Mouse (Mus musculus) CH12F3 (cell line): ENCODE measurements around the gene Vps8.

Experiments
- in situ Hi-C: fragments of 300-500 bp; cut with MboI; formaldehyde crosslinking; loops from 2 replicates; pipeline ENCODE4 v1.14.3; 2020; ENCODE audit warnings: low sequenced_read_pairs

Vps8 gene

DNA sequence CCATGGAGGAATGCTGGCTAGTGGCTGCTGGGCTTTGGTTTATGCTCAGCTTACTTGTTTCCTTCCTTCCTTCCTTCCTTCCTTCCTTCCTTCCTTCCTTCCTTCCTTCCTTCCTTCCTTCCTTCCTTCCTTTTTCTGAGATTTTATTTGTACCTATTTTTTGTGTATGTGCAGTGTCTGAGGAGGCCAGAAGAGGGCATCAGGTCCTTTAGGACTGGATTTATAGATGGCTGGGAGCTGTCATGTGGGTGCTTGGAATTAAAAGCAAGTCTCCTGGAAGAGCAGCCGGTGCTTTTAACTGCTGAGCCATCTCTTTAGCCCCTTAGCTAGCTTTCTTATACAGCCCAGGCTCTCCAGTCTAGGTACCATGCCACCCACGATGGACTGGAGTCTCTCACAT, 116.0 kb downstream of the Vps8 start:
- in situ Hi-C loops, result no loop called here

DNA sequence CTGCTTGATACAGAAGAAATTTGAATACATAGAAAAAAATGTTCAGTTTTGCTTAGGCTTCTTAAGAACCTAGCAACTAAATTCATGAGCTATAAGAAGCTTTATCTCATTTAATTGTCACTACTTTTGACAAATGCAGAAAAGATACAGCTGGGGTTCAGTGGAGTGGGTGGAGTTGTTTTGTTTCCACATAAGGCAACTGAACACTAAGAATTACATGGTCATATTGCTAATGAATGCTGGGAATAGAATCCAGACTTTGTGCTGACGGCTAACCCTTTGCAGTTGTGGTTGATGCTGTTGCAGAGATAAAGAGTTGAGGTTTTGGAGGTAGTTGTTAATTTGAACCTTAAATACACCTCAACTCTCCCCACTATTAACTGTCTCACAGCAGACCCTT, 119.6 kb downstream of the Vps8 start:
- in situ Hi-C loops, result no loop called here

DNA sequence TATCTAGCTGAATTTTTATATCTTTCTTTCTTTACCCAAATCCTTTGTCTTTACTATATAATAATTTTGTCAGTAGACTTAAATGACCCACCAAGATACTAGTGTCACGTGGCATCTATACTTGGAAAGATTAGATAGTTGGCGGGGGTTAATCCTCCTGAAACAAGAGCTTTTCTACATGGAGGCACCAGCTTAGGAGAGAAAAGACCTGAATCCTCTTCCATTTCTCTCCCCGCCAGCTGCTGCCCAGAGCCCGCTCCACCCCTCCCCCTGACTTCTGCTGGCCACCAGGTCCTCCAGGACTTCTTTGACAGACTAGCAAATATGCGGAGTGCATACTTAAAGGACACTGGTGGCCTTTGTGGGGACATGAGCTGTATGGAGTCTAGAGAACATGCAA, 124.5 kb downstream of the Vps8 start:
- in situ Hi-C loops, result no loop called here

DNA sequence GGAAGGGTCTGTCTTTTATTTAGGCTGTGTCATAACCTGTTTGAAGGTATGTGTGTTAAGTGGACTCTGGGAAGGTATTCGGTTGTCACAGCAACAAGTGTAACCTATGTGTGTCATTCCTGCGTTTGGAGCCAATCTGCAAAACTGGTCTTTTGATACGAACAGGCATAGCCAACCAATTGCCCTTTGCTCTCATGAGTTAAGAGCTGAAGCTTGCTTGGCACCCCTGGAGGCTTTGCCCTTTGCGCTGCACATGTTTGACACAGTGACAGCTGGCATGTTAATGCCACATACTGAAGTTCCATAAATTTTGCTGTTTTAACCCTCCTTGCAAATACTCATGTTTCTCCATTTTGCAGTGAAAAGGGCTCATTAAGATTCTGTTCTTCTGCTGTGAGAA, 126.8 kb downstream of the Vps8 start:
- in situ Hi-C loops, result no loop called here

DNA sequence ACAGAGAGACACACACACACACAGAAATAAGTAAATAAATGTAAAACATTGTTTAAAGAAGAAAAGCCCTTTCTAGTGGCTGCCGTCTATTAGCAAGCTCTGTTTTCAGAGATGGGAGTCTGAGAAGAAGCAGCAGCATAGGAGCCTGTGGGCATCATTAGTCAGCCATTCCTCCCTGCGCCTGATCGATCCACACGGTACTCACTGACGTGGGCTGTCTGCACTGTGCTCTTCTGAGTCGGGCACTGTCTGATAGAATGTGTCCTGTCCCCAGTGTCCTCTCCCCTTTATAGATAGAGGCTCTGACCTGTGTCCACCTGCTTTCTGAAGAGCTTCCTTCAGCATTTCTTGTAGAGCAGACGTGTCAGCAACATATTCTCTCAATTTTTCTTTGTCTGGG, 127.5 kb downstream of the Vps8 start:
- in situ Hi-C loops, result no loop called here

DNA sequence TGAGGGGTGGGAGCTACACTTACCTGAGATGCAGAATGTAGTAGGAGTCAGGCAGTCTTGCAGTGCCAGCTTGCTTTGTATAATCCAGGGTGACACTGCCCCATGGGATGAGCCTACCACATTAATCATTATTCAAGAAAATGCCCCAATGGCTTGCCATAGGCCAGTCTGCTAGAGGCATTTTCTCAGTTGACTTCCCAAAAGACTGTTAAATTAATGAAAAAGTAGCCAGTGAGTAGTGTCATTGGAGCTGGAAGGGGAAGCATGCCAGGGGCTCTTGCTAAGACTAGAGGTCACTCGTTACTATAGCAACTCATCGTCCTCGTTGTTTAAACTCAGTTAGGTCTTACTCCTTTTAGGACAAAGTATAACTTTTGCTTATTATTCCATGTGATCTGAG, 130.6 kb downstream of the Vps8 start:
- in situ Hi-C loops, result no loop called here

DNA sequence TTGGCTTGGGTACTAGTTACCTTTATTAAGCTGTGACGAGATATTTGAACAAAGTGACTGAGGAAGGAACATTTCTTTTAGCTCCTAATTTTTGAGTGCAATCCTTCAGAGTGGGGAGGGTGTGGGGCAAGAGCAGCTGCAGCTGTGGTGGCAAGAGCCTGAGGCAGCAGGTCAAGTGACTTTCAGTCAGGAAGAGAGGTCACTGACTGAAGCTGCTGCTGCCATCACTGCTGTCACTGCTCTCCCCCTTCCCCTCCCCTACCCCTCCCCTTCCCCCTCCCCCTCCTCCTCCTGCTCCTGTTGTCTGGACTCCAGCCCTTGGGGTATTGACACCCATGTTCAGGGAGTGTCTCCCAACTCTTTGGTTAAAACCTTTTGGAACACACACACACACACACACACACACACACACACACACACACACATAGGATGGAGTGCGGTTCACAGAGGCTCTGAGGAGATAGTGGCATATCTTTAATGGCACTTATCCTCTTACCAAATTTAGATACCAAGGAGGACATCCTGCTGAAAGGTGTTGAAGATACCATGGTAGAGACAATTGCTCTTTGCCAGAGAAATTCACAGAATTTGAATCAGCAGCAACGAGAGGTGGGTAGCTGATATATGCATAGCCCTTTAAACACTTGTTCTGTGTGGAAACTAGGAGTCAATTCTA, 139.8 kb downstream of the Vps8 start:
- in situ Hi-C loops, result no loop called here

DNA sequence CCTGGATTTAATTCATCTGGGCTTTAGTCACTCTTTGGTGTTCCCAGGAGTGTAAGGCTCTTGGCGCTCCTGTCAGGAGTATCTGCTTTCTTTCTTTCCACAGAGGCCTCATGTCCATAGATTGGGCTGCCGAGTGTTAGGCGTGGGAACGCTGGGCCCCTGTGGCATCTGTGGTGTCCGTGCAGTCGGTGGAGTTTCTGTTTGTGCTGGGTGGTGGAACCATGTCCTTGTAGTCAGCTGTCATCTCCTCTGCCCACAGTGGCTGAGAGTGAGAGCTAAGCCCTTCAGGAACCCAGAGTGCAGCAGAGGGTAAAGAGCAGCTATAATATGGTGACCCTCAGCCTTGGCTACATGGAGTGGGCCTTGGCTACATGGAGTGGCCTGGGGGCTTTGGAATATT, 140.4 kb downstream of the Vps8 start:
- in situ Hi-C loops, result no loop called here

DNA sequence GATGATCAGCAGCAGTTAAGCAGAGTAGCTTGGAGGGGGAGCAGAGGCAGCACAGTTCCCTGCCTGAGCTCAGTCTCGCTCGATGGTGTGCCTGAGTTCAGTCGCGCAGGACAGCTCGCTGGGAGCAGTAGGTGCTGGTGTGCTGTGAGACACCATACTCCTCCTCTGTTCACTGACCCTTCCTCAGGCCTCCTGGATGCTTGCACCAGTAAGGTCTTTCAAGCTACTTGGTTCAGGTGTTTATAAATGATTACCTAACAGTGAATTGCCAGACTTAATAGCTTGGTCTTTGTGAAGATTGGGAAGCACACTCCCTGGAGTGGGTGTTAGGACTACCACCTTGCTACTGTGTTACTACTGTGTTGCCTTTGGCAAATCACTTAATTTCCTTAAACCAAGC, 144.2 kb downstream of the Vps8 start:
- in situ Hi-C loops, result no loop called here

DNA sequence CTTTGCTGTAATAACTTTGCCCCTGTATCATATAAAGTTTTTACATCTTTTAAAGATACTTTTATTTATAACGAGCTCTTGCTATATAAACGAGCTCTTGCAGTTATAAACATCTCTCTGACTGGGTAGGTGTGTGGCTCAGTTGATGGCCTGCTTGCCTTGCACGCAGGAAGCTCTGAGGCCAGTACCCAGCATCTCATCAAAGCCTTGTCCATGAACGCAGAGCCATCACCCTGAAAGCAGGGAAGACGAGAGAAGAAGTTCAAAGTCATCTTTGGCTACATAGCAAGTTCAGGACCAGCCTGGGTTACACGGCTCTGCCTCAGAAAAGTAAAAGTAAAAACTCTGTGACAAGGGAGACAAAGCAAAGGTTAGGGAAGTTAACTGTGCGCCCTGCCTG, 147.0 kb downstream of the Vps8 start:
- in situ Hi-C loops, result no loop called here

DNA sequence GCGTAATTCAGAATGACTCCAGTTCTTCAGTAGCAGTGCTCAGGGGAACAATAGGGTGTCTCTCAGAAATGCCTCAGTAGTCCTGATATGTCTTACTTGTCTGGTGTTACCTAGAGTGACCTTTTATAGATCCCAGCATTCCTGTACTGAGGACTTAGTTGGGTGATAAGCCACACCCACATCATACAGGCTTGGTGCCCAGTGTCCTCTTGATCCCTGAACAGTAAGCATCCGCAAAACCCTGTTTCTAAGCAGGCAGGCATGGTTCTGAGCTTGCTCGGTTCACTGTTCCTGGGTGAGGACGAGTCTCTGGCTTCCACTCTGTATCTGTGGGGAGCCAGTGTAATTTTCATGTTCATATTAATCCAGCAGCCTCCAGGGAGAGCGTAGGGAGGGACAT, 147.9 kb downstream of the Vps8 start:
- in situ Hi-C loops, result no loop called here

DNA sequence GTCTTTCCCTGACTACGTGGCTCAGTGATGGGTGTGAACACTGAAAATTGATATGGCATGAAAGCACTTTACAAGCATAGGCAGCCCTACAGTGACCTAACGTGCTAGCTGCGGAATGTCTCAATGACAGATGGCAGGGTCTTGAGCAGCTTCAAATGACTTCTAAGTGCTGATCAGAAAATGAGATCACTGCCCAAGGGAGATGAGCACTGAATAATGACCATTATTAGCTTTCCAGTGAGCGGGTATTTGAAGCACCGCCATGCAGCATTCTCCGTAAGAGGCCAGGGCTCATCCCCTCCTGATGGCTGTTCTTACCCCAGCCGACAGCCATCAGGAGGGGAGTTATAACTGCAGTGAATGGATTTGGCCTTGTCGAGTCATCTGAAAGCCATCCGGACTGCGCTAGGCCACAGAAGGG, 153.1 kb downstream of the Vps8 start:
- in situ Hi-C loops, result no loop called here

DNA sequence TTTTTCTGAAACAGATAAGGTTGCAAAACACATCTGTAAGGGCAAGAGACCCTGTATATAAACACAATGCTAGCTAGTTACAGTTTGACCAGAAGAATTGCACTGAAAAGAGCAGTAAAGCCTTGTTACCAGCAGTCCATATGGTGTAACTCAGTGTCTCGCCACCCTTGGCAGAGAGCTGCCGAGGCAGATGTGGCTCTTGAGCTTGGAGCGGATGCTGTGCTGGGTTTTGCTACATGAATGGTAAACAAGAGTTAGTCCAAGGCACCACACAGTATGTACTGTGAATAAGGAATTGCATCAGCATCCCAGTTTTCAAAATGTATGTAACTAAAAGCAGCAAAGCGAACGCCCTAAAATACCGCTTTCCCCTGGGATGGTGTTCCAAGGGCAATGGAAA, 166.2 kb downstream of the Vps8 start:
- in situ Hi-C loops, result no loop called here

DNA sequence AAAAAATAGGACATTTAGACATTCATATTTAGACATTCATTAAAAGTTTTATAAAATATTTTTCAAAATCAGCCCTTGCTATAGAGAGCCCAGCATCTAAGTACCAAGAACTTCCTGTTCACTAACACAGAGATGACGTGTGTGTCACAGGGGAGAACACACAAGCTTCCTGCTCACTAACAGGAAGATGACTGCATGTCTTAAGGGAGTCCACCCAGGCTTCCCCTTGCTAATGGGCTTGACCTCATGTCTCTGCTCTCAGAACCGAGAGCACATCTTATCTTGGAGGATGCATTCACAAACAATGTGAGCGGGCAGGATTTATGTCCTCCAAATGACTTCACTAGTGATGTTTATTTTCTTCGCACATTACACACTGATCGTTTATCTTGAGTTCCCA, 167.9 kb downstream of the Vps8 start:
- in situ Hi-C loops, result no loop called here

DNA sequence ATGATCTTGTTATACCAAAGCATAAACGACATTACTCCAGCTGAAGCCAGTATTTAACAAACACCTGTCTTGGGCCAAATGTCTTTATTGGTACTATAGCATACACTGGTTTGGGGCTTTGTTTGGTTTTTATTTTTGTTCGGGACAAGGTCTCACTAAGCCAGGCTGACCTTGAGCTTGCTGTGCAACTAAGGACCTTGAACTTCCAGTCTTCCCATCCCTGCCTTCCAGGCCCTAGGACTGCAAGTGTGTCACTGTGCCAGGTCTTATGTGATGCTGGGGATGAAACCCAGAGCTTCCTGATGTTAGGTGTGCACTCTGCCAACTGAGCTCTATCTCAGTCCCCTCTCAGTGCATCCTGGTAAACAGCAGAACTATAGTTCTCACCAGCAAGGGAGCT, 168.6 kb downstream of the Vps8 start:
- in situ Hi-C loops, result no loop called here

DNA sequence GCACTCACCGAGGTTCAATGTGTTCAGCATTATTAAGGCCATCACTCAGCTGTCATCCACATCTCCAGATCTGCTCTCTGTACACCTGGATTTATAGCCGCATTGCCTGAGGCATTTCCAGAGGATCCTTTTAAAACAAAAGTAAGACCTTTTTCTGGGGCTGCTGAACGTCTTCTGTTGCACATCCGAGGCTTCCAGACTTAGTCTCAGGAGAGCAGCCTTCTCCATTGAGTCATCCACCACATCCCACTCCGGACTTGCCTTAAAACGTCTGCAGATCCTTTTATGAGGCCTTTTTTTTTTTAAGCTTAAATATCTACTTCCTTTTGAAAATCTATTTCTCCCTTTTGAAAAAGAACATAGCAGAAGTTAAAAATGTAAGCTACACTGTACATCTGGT, 172.6 kb downstream of the Vps8 start:
- in situ Hi-C loops, result no loop called here

DNA sequence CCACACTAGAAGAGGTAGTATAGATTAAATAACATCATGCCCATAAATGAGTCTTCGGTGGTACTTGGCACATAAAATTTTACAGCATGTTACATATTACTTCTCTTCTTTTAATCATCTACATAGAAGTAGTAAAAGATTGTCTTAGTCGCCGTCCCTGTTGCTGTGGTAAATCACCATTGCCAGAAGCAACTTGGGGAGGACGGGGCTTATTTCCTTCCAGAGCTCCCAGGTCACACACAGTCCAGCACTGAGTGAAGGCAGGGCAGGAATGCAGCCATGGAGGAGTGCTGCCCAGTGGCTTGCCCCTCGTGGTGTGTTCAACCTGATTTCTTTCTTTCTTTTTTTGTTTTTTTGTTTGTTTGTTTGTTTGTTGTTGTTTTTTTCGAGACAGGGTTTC, 181.4 kb downstream of the Vps8 start:
- in situ Hi-C loops, result no loop called here

DNA sequence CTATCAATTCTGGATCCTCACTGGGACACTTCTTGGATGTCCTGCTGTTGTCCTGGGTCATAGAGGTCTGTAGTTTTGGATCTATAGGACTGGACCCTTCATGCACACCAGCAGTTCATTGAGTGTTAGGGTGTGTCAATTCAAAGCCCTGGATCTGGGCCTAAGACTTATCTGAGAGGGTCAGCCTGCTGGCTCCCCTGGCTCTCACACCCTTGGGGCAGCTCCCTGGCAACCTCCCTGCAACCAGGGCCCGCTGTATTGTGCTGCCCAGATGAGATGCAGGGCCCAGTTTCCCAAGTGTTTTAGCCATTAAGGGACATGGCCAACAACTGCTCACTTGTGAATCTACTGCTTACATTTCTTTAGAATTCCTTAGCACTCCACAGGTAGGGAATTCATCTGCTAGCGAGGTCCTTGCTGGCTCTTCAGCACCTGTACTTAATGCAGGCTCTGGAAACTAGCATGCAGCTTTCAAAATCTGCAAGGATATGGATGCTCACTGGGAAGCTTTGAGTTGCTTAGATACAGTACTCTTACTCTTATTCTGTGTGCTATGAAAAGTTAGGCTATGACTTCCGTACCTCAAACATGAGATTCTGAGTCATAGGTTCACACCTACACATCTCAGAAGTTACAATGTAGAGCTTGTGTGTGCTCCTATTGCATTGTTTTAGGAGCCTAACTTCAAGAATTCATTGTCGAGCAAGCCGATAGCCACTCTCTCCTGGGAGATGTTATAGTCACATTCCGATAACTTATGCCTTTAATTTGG, 183.5 kb downstream of the Vps8 start:
- in situ Hi-C loops, result no loop called here

DNA sequence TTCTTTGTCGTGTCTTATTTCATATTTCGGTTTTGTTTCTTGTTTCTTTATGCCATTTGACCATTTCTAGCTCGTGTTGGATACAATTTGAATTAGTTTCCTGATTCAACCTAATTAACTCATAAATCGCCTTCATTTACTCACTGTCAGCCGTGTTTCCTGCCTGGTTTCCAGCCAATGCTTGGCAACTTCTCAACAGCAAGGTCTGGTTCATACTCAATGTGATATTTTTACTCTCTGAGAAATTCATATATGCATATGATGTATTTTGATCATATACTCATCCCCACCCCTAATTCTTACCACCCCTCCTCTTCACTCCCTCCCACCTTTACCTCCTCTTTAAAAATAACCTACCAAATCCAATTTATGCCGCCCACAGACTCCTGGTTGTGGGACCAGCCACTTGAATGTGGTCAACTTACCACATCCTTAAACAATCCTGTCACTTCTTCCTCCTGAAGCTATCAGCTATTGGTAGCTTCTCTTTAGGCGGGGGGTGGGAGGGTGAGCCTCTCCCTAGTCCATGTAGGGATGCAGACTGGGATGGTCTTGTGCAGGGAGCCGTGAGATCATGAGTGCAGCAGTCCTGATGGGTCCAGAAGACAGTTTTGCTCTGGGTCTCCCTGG, 184.2 kb downstream of the Vps8 start:
- in situ Hi-C loops, result no loop called here

DNA sequence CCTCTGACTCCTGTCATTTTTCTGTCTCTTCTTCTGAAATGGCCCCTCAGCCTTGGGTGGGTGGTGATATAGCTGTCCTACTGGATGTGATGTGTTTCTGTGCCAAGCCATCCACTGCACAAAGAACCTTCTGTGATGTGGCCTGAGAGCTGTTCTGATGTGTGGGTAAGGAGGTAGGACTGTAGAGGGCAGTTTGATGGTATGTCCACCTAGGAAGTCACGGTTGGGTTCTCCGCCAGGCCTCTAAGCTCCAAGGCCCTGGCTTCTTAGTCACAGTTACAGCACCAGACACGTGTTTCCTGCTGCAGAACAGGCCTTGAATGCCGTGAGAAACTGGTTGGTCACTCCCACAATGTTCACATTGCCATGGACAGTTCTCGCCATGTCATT, 184.7 kb downstream of the Vps8 start:
- in situ Hi-C loops, result no loop called here

DNA sequence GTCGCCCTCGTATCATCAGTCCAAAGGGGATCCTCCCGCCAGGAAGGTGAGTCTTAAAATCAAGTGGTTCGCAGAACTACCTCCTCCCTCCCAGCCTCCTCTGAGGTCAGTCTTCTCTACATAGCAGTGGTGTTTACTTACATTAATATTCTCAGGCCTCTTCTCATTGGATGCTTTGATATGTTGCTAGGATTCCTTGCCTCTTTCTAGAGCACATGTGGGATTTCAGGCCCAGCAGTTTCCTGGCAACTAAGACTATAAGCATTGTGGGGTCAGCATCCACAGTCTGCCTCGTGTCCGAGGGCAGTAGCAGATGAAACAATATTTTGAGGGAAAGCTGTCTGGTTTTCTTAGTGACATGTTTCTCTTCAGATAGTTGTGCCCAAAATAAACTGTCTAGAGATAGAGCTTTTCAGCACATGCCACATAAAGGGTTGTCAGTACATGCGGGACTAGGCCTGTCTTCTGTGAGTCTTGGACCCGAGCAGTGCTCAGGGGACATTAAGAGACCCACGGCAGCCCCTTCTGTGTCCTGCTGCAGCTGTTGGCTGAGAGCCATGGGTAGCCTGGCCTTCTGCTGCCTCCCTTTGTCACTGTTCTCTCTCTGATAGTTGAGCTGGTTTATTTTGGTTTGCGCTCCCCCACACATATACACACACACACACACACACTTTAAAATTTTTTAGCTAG, 185.4 kb downstream of the Vps8 start:
- in situ Hi-C loops, result no loop called here

DNA sequence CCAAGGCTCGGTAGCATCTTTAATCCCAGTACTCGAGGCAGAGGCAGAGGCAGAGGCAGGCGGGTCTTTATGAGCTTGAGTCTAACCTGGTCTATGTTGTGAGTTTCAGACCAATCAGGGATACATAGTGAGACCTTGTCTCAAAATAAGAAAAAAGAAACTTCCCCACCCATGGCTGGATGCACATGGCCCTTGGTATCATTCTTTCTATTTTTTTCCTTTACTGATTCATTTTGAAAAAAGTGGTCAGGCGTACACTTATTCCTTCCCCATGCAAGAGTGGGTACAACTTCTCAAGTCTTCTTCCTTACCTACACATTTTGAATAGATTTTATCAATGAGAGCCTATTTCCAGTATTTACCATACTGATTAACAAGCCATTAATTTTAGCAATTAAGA, 187.6 kb downstream of the Vps8 start:
- in situ Hi-C loops, result no loop called here
